8 mouse cellular contexts compared by ENCODE assay signal in genomic region chr5:134639269-134639682, GRCm38 (mm10). TPM values are rescaled to one million over a fixed set of nuclear protein-coding genes. Genes with fewer than 3 reads are reported as not detected.
DNase-seq lines count a peak whose midpoint lies in the region; ATAC-seq and TF ChIP-seq lines count a peak whose summit lies in the region.

Gene Eif4h (minus strand): TSS chr5:134639490.

- no peaks in the 10 kb centered on the region for H3K27me3 ChIP-seq in embryonic facial prominence, embryonic 13.5 days
- no peaks in the 10 kb centered on the region for H3K27me3 ChIP-seq in kidney, adult 2 months (replicated peaks; ENCODE audit: control insufficient read depth, insufficient read depth, low read length)
- H3K27me3 ChIP-seq in limb, embryonic 12.5 days: no peaks in the 10 kb centered on the region
- no peaks in the 10 kb centered on the region for H3K27me3 ChIP-seq in midbrain, embryonic 15.5 days (replicated peaks)
- H3K27me3 ChIP-seq in spleen, adult 2 months (ENCODE audit: control insufficient read depth, insufficient read depth, low read length): no peaks in the 10 kb centered on the region

- peak within 1 kb of the TSS; percentile 96 for H3K27ac ChIP-seq in embryonic facial prominence, embryonic 13.5 days
- H3K27ac ChIP-seq in kidney, adult 2 months (ENCODE audit: insufficient read depth, low read depth, low read length): peak within 1 kb of the TSS; percentile 83
- H3K27ac ChIP-seq in limb, embryonic 12.5 days: peak within 1 kb of the TSS; percentile 96
- H3K27ac ChIP-seq in midbrain, embryonic 15.5 days: peak within 1 kb of the TSS; percentile 95
- peak within 1 kb of the TSS; percentile 99 for H3K27ac ChIP-seq in spleen, adult 2 months (ENCODE audit: insufficient read depth, low read length)

- ATAC-seq in embryonic facial prominence, embryonic 13.5 days (ENCODE audit: insufficient number of reproducible peaks, insufficient read depth, low FRiP score, low TSS enrichment, low read depth): peak; percentile 85
- peak; percentile 92 for ATAC-seq in limb, embryonic 12.5 days (ENCODE audit: insufficient number of reproducible peaks, insufficient read depth, low FRiP score, low TSS enrichment, low read depth)
- ATAC-seq in midbrain, embryonic 15.5 days (replicated peaks): peak; percentile 93

- WGBS in embryonic facial prominence, embryonic 13.5 days: under 1% methylated on average over 34 of the region's 52 CpGs
- WGBS in kidney, adult 2 months: under 1% methylated on average over 52 of the region's 52 CpGs
- under 1% methylated on average over 49 of the region's 52 CpGs for WGBS in limb, embryonic 12.5 days
- WGBS in midbrain, embryonic 15.5 days: under 1% methylated on average over 51 of the region's 52 CpGs
- under 1% methylated on average over 51 of the region's 52 CpGs for WGBS in spleen, adult 2 months

- H3K9ac ChIP-seq in embryonic facial prominence, embryonic 13.5 days: peak within 1 kb of the TSS; percentile 100
- peak within 1 kb of the TSS; percentile 98 for H3K9ac ChIP-seq in limb, embryonic 12.5 days (replicated peaks)
- peak within 1 kb of the TSS; percentile 99 for H3K9ac ChIP-seq in midbrain, embryonic 15.5 days

- peak; percentile 98 for DNase-seq in 3134 (ENCODE audit: extremely low read depth, insufficient read length, low spot score)
- DNase-seq in adrenal gland, postnatal 36 days: peak; percentile 98
- DNase-seq in heart, adult 18-20 months: peak; percentile 96 to 98
- peak; percentile 98 for DNase-seq in kidney, adult 2 months
- peak; percentile 91 to 96 for DNase-seq in spleen, adult 2 months (ENCODE audit: low read depth in 1 of 2, low spot score in 2 of 2)

- TF ChIP-seq CTCF in kidney, adult 2 months (conservative IDR thresholded peaks at IDR 0.05; ENCODE audit: insufficient read depth, insufficient read length, low read depth, low read length): no peak
- TF ChIP-seq CTCF in spleen, adult 2 months (IDR thresholded peaks at IDR 0.05; ENCODE audit: extremely low read depth, insufficient read depth, insufficient read length, insufficient replicate concordance): no peak

- peaks cover 26% of the 10 kb centered on the region for H3K36me3 ChIP-seq in embryonic facial prominence, embryonic 13.5 days
- H3K36me3 ChIP-seq in kidney, adult 2 months (ENCODE audit: control insufficient read depth, insufficient read depth, low read length): peaks cover 3% of the 10 kb centered on the region; the same call in 1 of the 2 replicates
- H3K36me3 ChIP-seq in limb, embryonic 12.5 days: peaks cover 23% of the 10 kb centered on the region
- H3K36me3 ChIP-seq in midbrain, embryonic 15.5 days (replicated peaks): no peaks in the 10 kb centered on the region
- peaks cover 8% of the 10 kb centered on the region; the same call in 1 of the 2 replicates for H3K36me3 ChIP-seq in spleen, adult 2 months (ENCODE audit: control insufficient read depth, insufficient read depth, low read length)

- H3K4me2 ChIP-seq in embryonic facial prominence, embryonic 13.5 days: peak within 1 kb of the TSS; percentile 80
- peak within 1 kb of the TSS; percentile 66 for H3K4me2 ChIP-seq in limb, embryonic 12.5 days
- H3K4me2 ChIP-seq in midbrain, embryonic 15.5 days: peak within 1 kb of the TSS; percentile 63

- TF ChIP-seq POLR2A in kidney, adult 2 months (IDR thresholded peaks at IDR 0.05; ENCODE audit: low read depth, low read length): peak; percentile 87
- peak; percentile 86 for TF ChIP-seq POLR2A in spleen, adult 2 months (IDR thresholded peaks at IDR 0.05; ENCODE audit: low read depth, low read length)

- peak within 1 kb of the TSS; percentile 99 for H3K4me3 ChIP-seq in embryonic facial prominence, embryonic 13.5 days
- peak within 1 kb of the TSS; percentile 73 for H3K4me3 ChIP-seq in kidney, adult 2 months (ENCODE audit: insufficient read depth, low read depth, low read length)
- H3K4me3 ChIP-seq in limb, embryonic 12.5 days (replicated peaks): peak within 1 kb of the TSS; percentile 99
- peak within 1 kb of the TSS; percentile 96 for H3K4me3 ChIP-seq in midbrain, embryonic 15.5 days
- peak within 1 kb of the TSS; percentile 99 for H3K4me3 ChIP-seq in spleen, adult 2 months (ENCODE audit: extremely low read depth, insufficient read depth, insufficient read length)

- H3K4me1 ChIP-seq in embryonic facial prominence, embryonic 13.5 days: peaks cover 16% of the 10 kb centered on the region
- H3K4me1 ChIP-seq in kidney, adult 2 months (ENCODE audit: control insufficient read depth, insufficient read depth, low read length): peaks cover 7% of the 10 kb centered on the region
- H3K4me1 ChIP-seq in limb, embryonic 12.5 days (replicated peaks): peaks cover 12% of the 10 kb centered on the region
- H3K4me1 ChIP-seq in midbrain, embryonic 15.5 days: peaks cover 13% of the 10 kb centered on the region
- H3K4me1 ChIP-seq in spleen, adult 2 months (ENCODE audit: control insufficient read depth, insufficient read depth, insufficient read length): peaks cover 7% of the 10 kb centered on the region; the same call in 1 of the 2 replicates

- H3K9me3 ChIP-seq in embryonic facial prominence, embryonic 13.5 days: no peaks in the 10 kb centered on the region
- H3K9me3 ChIP-seq in limb, embryonic 12.5 days: no peaks in the 10 kb centered on the region
- no peaks in the 10 kb centered on the region for H3K9me3 ChIP-seq in midbrain, embryonic 15.5 days

RNA-seq across cellular contexts. Expression of gene Eif4h, which starts in this region (rescaled TPM):
- 100 to 1,000 TPM; 288 to 289 TPM for total RNA-seq in adrenal gland, postnatal 36 days (2021)
- 471 and 483 TPM in 2 replicates for polyA plus RNA-seq in embryonic facial prominence, embryonic 13.5 days (2015; fragmentation: Nextera tagmentation; extraction: Ambion mirVana)
- total RNA-seq in heart, adult 18-20 months (2021): 100 to 1,000 TPM; 132 to 136 TPM
- polyA plus RNA-seq in kidney, adult 2 months (2012; rRNA removed): 192 and 218 TPM in 2 replicates
- 523 and 531 TPM in 2 replicates for polyA plus RNA-seq in limb, embryonic 12.5 days (2016; fragmentation: Nextera tagmentation; extraction: Ambion mirVana)
- 343 and 356 TPM in 2 replicates for polyA plus RNA-seq in midbrain, embryonic 15.5 days (2015; fragmentation: Nextera tagmentation; extraction: Ambion mirVana)
- 125 and 143 TPM in 2 replicates for polyA plus RNA-seq in spleen, adult 2 months (2012; rRNA removed)

Comparison
In these comparisons a context has a peak if more than half of its experiments do, and no peak if none do; other contexts are left out.
1. Peak in every context shown above with its lines: DNase-seq, ATAC-seq, H3K4me3 ChIP-seq and H3K27ac ChIP-seq.